Mouse (Mus musculus): ENCODE results near the gene Dvl1. TPM values are rescaled to one million over a fixed set of nuclear protein-coding genes. Genes with fewer than 3 reads are reported as not detected.

The Dvl1 gene
- polyA plus RNA-seq, 1 experiment from 2014 or later: 10.9 TPM

DNA sequence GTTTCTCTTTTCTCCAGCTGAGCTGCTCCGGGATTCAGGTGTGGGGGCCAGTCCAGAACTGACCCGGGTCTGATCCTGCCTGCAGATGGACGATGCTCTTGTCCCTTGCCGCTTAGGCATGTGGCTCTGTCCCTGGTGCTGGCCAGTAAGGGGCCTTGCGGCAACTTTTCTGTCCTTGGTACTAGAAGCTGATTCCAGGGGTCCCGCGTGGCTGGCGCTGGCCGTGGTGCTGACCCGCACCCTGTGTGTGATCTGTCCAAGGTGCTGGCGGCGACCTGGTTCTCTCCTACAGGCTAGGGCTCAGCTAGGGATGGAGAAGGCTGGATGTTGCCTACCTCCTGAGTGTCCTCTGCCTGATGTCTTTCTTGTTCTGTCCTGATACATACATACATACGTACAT lies 12.1 kb downstream of the Dvl1 start:
- Histone ChIP-seq H3K4me2 (ENCODE audit: low read length) (no peak overlapping the region), H3K9ac (ENCODE audit: low read length) (no peak overlapping the region), H3K27ac (replicated peaks in 1 of 2; ENCODE audit: control insufficient read depth in 1 of 2, insufficient read depth in 1 of 2, low read depth in 2 of 2, low read length in 2 of 2) (no peak overlapping the region), H3K4me3 (ENCODE audit: control insufficient read depth in 1 of 2, insufficient read depth in 1 of 2, low read depth in 1 of 2, low read length in 2 of 2) (no peak overlapping the region), H3K4me1 (ENCODE audit: control insufficient read depth in 2 of 2, insufficient read depth in 2 of 2, low read length in 2 of 2) (no peaks in the 10 kb centered on the region), H3K36me3 (ENCODE audit: control insufficient read depth, insufficient read depth, low read length) (peaks cover 53% of the 10 kb centered on the region), H3K9me3 (ENCODE audit: control insufficient read depth, low read length) (no peaks in the 10 kb centered on the region), H3K27me3 (ENCODE audit: control insufficient read depth, insufficient read depth, low read length) (no peaks in the 10 kb centered on the region)
- 17% methylated on average over 13 of the region's 13 CpGs for WGBS
- peak; percentile 24; the same call in 1 of the 2 replicates for ATAC-seq (ENCODE audit: insufficient number of reproducible peaks, insufficient read depth, low FRiP score, low read depth)

GRCm38 (mm10) chr4:155861787-155862186 lies 14.6 kb downstream of the Dvl1 start:
- no peak overlapping the region for H3K27ac ChIP-seq (replicated peaks in 1 of 2; ENCODE audit: control insufficient read depth in 1 of 2, insufficient read depth in 1 of 2, low read depth in 2 of 2, low read length in 2 of 2)
- H3K4me1 ChIP-seq (ENCODE audit: control insufficient read depth in 2 of 2, insufficient read depth in 2 of 2, low read length in 2 of 2): no peaks in the 10 kb centered on the region
- H3K4me3 ChIP-seq (ENCODE audit: control insufficient read depth in 1 of 2, insufficient read depth in 1 of 2, low read depth in 1 of 2, low read length in 2 of 2): no peak overlapping the region
- WGBS: 92% methylated on average over 7 of the region's 7 CpGs
- no peak overlapping the region for H3K9ac ChIP-seq (ENCODE audit: low read length)
- ATAC-seq (ENCODE audit: insufficient number of reproducible peaks, insufficient read depth, low FRiP score, low read depth): no peak
- H3K4me2 ChIP-seq (ENCODE audit: low read length): no peak overlapping the region
- no peaks in the 10 kb centered on the region for H3K9me3 ChIP-seq (ENCODE audit: control insufficient read depth, low read length)
- no peaks in the 10 kb centered on the region for H3K27me3 ChIP-seq (ENCODE audit: control insufficient read depth, insufficient read depth, low read length)
- H3K36me3 ChIP-seq (ENCODE audit: control insufficient read depth, insufficient read depth, low read length): peaks cover 51% of the 10 kb centered on the region

DNA sequence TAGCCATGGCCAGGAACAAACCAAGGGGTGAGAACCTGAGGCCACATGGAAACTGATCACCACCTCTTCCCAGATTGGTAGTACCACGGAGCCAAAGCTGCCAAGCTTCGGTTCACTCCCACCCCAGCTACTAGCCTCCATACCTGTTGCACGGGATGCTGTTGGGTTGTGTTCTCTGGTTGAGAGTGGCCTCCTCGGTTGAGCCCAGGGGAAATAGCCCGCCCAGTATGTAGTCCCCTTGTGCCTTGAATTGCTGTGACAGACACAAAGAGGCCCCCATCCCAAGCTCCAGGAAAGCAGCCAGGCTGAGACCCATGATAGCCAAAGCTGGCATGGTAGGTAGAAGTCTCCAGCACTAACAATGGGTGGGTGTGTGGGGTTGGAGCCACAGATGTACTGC lies 15.8 kb downstream of the Dvl1 start, which contains the start of gene Tas1r3:
Gene Tas1r3 (minus strand): TSS at position 362 of the 400 bp plus-strand sequence.
- Histone ChIP-seq H3K4me2 (ENCODE audit: low read length) (no peak within 1 kb of the TSS), H3K27me3 (ENCODE audit: control insufficient read depth, insufficient read depth, low read length) (no peaks in the 10 kb centered on the region), H3K27ac (replicated peaks in 1 of 2; ENCODE audit: control insufficient read depth in 1 of 2, insufficient read depth in 1 of 2, low read depth in 2 of 2, low read length in 2 of 2) (no peak within 1 kb of the TSS), H3K9ac (ENCODE audit: low read length) (no peak within 1 kb of the TSS), H3K4me3 (ENCODE audit: control insufficient read depth in 1 of 2, insufficient read depth in 1 of 2, low read depth in 1 of 2, low read length in 2 of 2) (no peak within 1 kb of the TSS), H3K4me1 (ENCODE audit: control insufficient read depth in 2 of 2, insufficient read depth in 2 of 2, low read length in 2 of 2) (no peaks in the 10 kb centered on the region), H3K9me3 (ENCODE audit: control insufficient read depth, low read length) (no peaks in the 10 kb centered on the region), H3K36me3 (ENCODE audit: control insufficient read depth, insufficient read depth, low read length) (peaks cover 48% of the 10 kb centered on the region)
- WGBS: 78% methylated on average over 5 of the region's 5 CpGs
- ATAC-seq (ENCODE audit: insufficient number of reproducible peaks, insufficient read depth, low FRiP score, low read depth): no peak

- ATAC-seq (ENCODE audit: insufficient number of reproducible peaks, insufficient read depth, low FRiP score, low read depth): peak; percentile 24
- Histone ChIP-seq H3K36me3 (ENCODE audit: control insufficient read depth, insufficient read depth, low read length) (peaks cover 44% of the 10 kb centered on the region), H3K9me3 (ENCODE audit: control insufficient read depth, low read length) (no peaks in the 10 kb centered on the region), H3K27ac (replicated peaks in 1 of 2; ENCODE audit: control insufficient read depth in 1 of 2, insufficient read depth in 1 of 2, low read depth in 2 of 2, low read length in 2 of 2) (no peak overlapping the region), H3K27me3 (ENCODE audit: control insufficient read depth, insufficient read depth, low read length) (no peaks in the 10 kb centered on the region), H3K4me3 (ENCODE audit: control insufficient read depth in 1 of 2, insufficient read depth in 1 of 2, low read depth in 1 of 2, low read length in 2 of 2) (peak overlapping the region; percentile 83 to 85), H3K4me1 (ENCODE audit: control insufficient read depth in 2 of 2, insufficient read depth in 2 of 2, low read length in 2 of 2) (peaks cover 7 to 8% of the 10 kb centered on the region in 2 experiments; a peak in 3 of 4 replicates), H3K4me2 (ENCODE audit: low read length) (peak overlapping the region; percentile 98), H3K9ac (ENCODE audit: low read length) (peak overlapping the region; percentile 87)
- WGBS: 7% methylated on average over 22 of the region's 22 CpGs
Observed at GRCm38 (mm10) chr4:155868614-155869298, 21.6 kb downstream of the Dvl1 start.

DNA sequence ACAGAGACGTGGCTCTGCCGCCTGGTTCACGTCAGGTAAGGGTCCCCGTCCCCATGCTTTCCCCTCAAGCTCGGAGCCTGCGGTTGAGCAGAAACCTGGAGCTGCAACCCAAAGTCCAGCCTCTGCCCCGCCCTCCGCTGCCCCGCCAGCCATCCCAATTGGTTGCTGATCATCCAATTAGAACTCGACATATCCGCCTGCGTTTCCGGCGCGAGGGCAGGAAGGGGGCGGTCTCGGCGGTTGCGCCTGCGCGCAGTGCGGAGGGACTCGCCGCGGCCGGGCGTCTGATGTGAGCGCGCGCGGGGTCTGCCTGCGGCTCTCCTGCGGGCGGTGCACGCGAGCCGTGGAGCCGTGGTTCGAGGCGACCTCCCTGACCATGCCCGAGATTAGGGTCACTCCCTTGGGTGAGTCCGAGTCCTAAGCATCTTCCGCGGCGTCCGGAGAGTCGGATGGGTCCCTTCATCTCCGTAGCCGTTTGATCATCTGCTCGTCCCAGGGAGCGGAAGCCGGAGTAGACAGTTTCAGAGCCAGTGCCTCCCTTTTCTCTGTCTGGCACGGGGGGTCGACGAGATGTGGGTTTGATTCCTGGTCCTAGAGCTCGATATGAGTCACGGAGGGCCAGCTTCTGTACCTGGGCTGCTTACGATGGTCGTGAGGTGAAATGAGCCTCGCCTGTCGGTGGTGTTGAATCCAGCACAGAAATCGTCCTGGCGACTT lies 22.3 kb downstream of the Dvl1 start, which contains the start of the genes Cptp and Ints11:
Gene Cptp (minus strand): TSS at position 124 of the 717 bp plus-strand sequence.
Gene Ints11 (plus strand): TSS at position 230 of the 717 bp plus-strand sequence.
- H3K9ac ChIP-seq (ENCODE audit: low read length): peak within 1 kb of the TSS; percentile 87
- H3K27ac ChIP-seq (replicated peaks in 1 of 2; ENCODE audit: control insufficient read depth in 1 of 2, insufficient read depth in 1 of 2, low read depth in 2 of 2, low read length in 2 of 2): peak within 1 kb of the TSS; percentile 42 to 69
- no peaks in the 10 kb centered on the region for H3K9me3 ChIP-seq (ENCODE audit: control insufficient read depth, low read length)
- peaks cover 7 to 8% of the 10 kb centered on the region in 2 experiments; a peak in 3 of 4 replicates for H3K4me1 ChIP-seq (ENCODE audit: control insufficient read depth in 2 of 2, insufficient read depth in 2 of 2, low read length in 2 of 2)
- H3K27me3 ChIP-seq (ENCODE audit: control insufficient read depth, insufficient read depth, low read length): no peaks in the 10 kb centered on the region
- H3K4me2 ChIP-seq (ENCODE audit: low read length): peak within 1 kb of the TSS; percentile 98
- H3K4me3 ChIP-seq (ENCODE audit: control insufficient read depth in 1 of 2, insufficient read depth in 1 of 2, low read depth in 1 of 2, low read length in 2 of 2): peak within 1 kb of the TSS; percentile 83 to 85
- peaks cover 49% of the 10 kb centered on the region for H3K36me3 ChIP-seq (ENCODE audit: control insufficient read depth, insufficient read depth, low read length)
- ATAC-seq (ENCODE audit: insufficient number of reproducible peaks, insufficient read depth, low FRiP score, low read depth): peak; percentile 94
- WGBS: under 1% methylated on average over 63 of the region's 63 CpGs

GRCm38 (mm10) chr4:155871404-155871803 lies 24.2 kb downstream of the Dvl1 start:
- no peak overlapping the region for H3K9ac ChIP-seq (ENCODE audit: low read length)
- no peak for ATAC-seq (ENCODE audit: insufficient number of reproducible peaks, insufficient read depth, low FRiP score, low read depth)
- 90% methylated on average over 7 of the region's 7 CpGs for WGBS
- H3K4me3 ChIP-seq (ENCODE audit: control insufficient read depth in 1 of 2, insufficient read depth in 1 of 2, low read depth in 1 of 2, low read length in 2 of 2): no peak overlapping the region
- H3K9me3 ChIP-seq (ENCODE audit: control insufficient read depth, low read length): no peaks in the 10 kb centered on the region
- H3K27ac ChIP-seq (replicated peaks in 1 of 2; ENCODE audit: control insufficient read depth in 1 of 2, insufficient read depth in 1 of 2, low read depth in 2 of 2, low read length in 2 of 2): no peak overlapping the region
- H3K27me3 ChIP-seq (ENCODE audit: control insufficient read depth, insufficient read depth, low read length): no peaks in the 10 kb centered on the region
- no peak overlapping the region for H3K4me2 ChIP-seq (ENCODE audit: low read length)
- peaks cover 49% of the 10 kb centered on the region for H3K36me3 ChIP-seq (ENCODE audit: control insufficient read depth, insufficient read depth, low read length)
- peaks cover 7 to 8% of the 10 kb centered on the region in 2 experiments; a peak in 3 of 4 replicates for H3K4me1 ChIP-seq (ENCODE audit: control insufficient read depth in 2 of 2, insufficient read depth in 2 of 2, low read length in 2 of 2)

GRCm38 (mm10) chr4:155883587-155883986 lies 36.4 kb downstream of the Dvl1 start:
- no peak overlapping the region for H3K4me3 ChIP-seq (ENCODE audit: control insufficient read depth in 1 of 2, insufficient read depth in 1 of 2, low read depth in 1 of 2, low read length in 2 of 2)
- no peaks in the 10 kb centered on the region for H3K27me3 ChIP-seq (ENCODE audit: control insufficient read depth, insufficient read depth, low read length)
- peak overlapping the region; percentile 80 to 81 for H3K27ac ChIP-seq (replicated peaks in 1 of 2; ENCODE audit: control insufficient read depth in 1 of 2, insufficient read depth in 1 of 2, low read depth in 2 of 2, low read length in 2 of 2)
- H3K9ac ChIP-seq (ENCODE audit: low read length): no peak overlapping the region
- WGBS: 60% methylated on average over 3 of the region's 3 CpGs
- H3K4me1 ChIP-seq (ENCODE audit: control insufficient read depth in 2 of 2, insufficient read depth in 2 of 2, low read length in 2 of 2): 0 out of 4 replicates have a peak, but pooled peaks cover 0 to 4% of the 10 kb centered on the region in 2 experiments
- H3K9me3 ChIP-seq (ENCODE audit: control insufficient read depth, low read length): no peaks in the 10 kb centered on the region
- ATAC-seq (ENCODE audit: insufficient number of reproducible peaks, insufficient read depth, low FRiP score, low read depth): peak; percentile 35; the same call in 1 of the 2 replicates
- H3K4me2 ChIP-seq (ENCODE audit: low read length): 0 out of 2 replicates have a peak overlapping the region, but pooled peaks have one; percentile 18
- H3K36me3 ChIP-seq (ENCODE audit: control insufficient read depth, insufficient read depth, low read length): peaks cover 43% of the 10 kb centered on the region
